Mouse (Mus musculus) kidney, adult 2 months (tissue): ENCODE data around the gene Rin2.

Source experiments
- CTCF ChIP-seq: fragments of 200-500 bp; conservative IDR thresholded peaks from 2 replicates; pipeline ENCODE4 v1.5.1; 2011; ENCODE audit warnings: low read depth, mild to moderate bottlenecking, control low read depth, low read length, moderate library complexity, mixed read lengths; ENCODE audit not compliant: insufficient read depth, insufficient read length
- POLR2A ChIP-seq: fragments of 200-500 bp; IDR thresholded peaks from one replicate; pipeline ENCODE4 v1.6.1; 2011; ENCODE audit warnings: low read depth, low read length, control low read depth

- no peak for TF ChIP-seq POLR2A
- no peak for TF ChIP-seq CTCF
Measured at GRCm38 (mm10) chr2:145855831-145856230, 180.8 kb downstream of the Rin2 start.
